8 mouse cellular contexts compared by ENCODE assay signal in the genomic region with DNA sequence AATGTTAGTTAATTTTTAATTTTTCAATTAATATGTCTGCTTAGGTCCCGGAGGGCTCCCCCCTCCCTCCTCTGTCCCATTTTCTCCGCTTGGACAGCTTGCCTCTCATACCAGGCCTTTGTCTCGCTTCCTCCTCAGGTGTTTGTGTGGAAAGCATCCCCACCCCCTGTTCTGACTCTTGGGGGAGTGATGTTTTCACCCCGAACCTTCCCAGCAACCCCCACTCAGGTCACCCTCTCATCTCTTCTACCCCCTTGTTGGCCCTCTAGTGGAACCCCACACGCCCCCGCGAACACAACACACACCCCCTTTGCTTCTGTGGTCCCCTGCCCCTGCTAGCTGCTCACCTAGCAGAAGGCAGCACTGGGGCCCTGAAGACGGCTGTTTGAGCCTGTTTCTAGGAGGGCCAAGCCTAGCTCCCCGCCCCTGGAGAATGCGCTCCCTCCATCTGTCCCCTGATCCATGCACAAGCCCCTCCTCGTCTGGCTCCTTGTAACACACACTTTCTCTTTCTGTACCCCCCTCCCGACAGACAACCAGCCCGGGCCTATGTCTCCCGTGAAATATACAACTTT. TPM values are rescaled to one million over a fixed set of nuclear protein-coding genes. Genes with fewer than 3 reads are reported as not detected.
DNase-seq lines count a peak whose midpoint lies in the region; ATAC-seq lines count a peak whose summit lies in the region.

No protein-coding gene starts in this region.

- peak overlapping the region; percentile 79 for H3K4me3 ChIP-seq in heart, embryonic 11.5 days (ENCODE audit: low read depth, low read length)
- H3K4me3 ChIP-seq in hindbrain, embryonic 11.5 days (ENCODE audit: low read depth, low read length): peak overlapping the region; percentile 99
- H3K4me3 ChIP-seq in stomach, embryonic 14.5 days (ENCODE audit: low read depth, low read length): peak overlapping the region; percentile 90

- peaks cover 5% of the 10 kb centered on the region; the same call in 1 of the 2 replicates for H3K27me3 ChIP-seq in heart, embryonic 11.5 days (ENCODE audit: control insufficient read depth, insufficient read depth, low read length)
- no peaks in the 10 kb centered on the region for H3K27me3 ChIP-seq in hindbrain, embryonic 11.5 days (ENCODE audit: control insufficient read depth, insufficient read depth, low read length)
- H3K27me3 ChIP-seq in stomach, embryonic 14.5 days (ENCODE audit: control insufficient read depth, insufficient read depth, low read length): no peaks in the 10 kb centered on the region

- no peak for ATAC-seq in heart, embryonic 11.5 days (replicated peaks; ENCODE audit: insufficient number of reproducible peaks, low FRiP score, low TSS enrichment)
- peak; percentile 34 for ATAC-seq in hindbrain, embryonic 11.5 days (ENCODE audit: low FRiP score)
- peak; percentile 51; the same call in 1 of the 2 replicates for ATAC-seq in stomach, embryonic 14.5 days (ENCODE audit: insufficient number of reproducible peaks, insufficient read depth, low FRiP score, low read depth)

- peak overlapping the region; percentile 90 for H3K9ac ChIP-seq in heart, embryonic 11.5 days (ENCODE audit: low read depth, low read length)
- H3K9ac ChIP-seq in hindbrain, embryonic 11.5 days (ENCODE audit: low read depth, low read length): peak overlapping the region; percentile 99
- H3K9ac ChIP-seq in stomach, embryonic 14.5 days (replicated peaks; ENCODE audit: low read depth, low read length): peak overlapping the region; percentile 87

- H3K9me3 ChIP-seq in heart, embryonic 11.5 days (replicated peaks; ENCODE audit: control insufficient read depth, low read length): no peaks in the 10 kb centered on the region
- H3K9me3 ChIP-seq in hindbrain, embryonic 11.5 days (ENCODE audit: control insufficient read depth, low read length): no peaks in the 10 kb centered on the region
- no peaks in the 10 kb centered on the region for H3K9me3 ChIP-seq in stomach, embryonic 14.5 days (ENCODE audit: control insufficient read depth, low read depth, low read length)

- no peak overlapping the region for H3K27ac ChIP-seq in heart, embryonic 11.5 days (ENCODE audit: low read depth, low read length)
- peak overlapping the region; percentile 77 for H3K27ac ChIP-seq in hindbrain, embryonic 11.5 days (ENCODE audit: low read depth, low read length)
- H3K27ac ChIP-seq in stomach, embryonic 14.5 days (ENCODE audit: low read length): peak overlapping the region; percentile 64; the same call in 1 of the 2 replicates

- 37% methylated on average over 14 of the region's 14 CpGs for WGBS in heart, embryonic 11.5 days (ENCODE audit: insufficient replicate concordance)
- WGBS in hindbrain, embryonic 11.5 days: 21% methylated on average over 14 of the region's 14 CpGs
- 16% methylated on average over 14 of the region's 14 CpGs for WGBS in stomach, embryonic 14.5 days

- H3K4me2 ChIP-seq in heart, embryonic 11.5 days: peak overlapping the region; percentile 98
- peak overlapping the region; percentile 78 for H3K4me2 ChIP-seq in hindbrain, embryonic 11.5 days (replicated peaks; ENCODE audit: low read depth, low read length)
- H3K4me2 ChIP-seq in stomach, embryonic 14.5 days (replicated peaks; ENCODE audit: low read depth, low read length): peak overlapping the region; percentile 68

- H3K4me1 ChIP-seq in heart, embryonic 11.5 days (ENCODE audit: control insufficient read depth, insufficient read depth, low read length): peaks cover 7% of the 10 kb centered on the region
- peaks cover 4% of the 10 kb centered on the region for H3K4me1 ChIP-seq in hindbrain, embryonic 11.5 days (replicated peaks; ENCODE audit: control insufficient read depth, insufficient read depth, low read length)
- peaks cover 13% of the 10 kb centered on the region for H3K4me1 ChIP-seq in stomach, embryonic 14.5 days (ENCODE audit: control insufficient read depth, insufficient read depth, low read length)

- DNase-seq in heart, adult 11 months: no peak
- DNase-seq in cerebellum, postnatal 36 days: peak; percentile 21 to 35
- DNase-seq in hindbrain, embryonic 11.5 days (ENCODE audit: low spot score): peak; percentile 54
- DNase-seq in layer of hippocampus, adult 8-10 months (ENCODE audit: low spot score in 2 of 2): peak; percentile 47 to 52
- peak; percentile 13 for DNase-seq in lung, postnatal 25 days (ENCODE audit: low spot score)
- DNase-seq in spleen, adult 18-20 months: no peak

- H3K36me3 ChIP-seq in heart, embryonic 11.5 days (ENCODE audit: control insufficient read depth, insufficient read depth, low read length): no peaks in the 10 kb centered on the region
- H3K36me3 ChIP-seq in hindbrain, embryonic 11.5 days (ENCODE audit: control insufficient read depth, insufficient read depth, low read length): no peaks in the 10 kb centered on the region
- peaks cover 10% of the 10 kb centered on the region; the same call in 1 of the 2 replicates for H3K36me3 ChIP-seq in stomach, embryonic 14.5 days (ENCODE audit: control insufficient read depth, insufficient read depth, low read length)

RNA-seq across cellular contexts. Expression of a gene that starts 1.0 kb away (rescaled TPM):
- polyA plus RNA-seq in heart, embryonic 11.5 days (2014; fragmentation: Nextera tagmentation; extraction: Ambion mirVana): 2.0 and 2.6 TPM in 2 replicates
- polyA plus RNA-seq in hindbrain, embryonic 11.5 days (2014; fragmentation: Nextera tagmentation; extraction: Ambion mirVana): 10.4 and 12.0 TPM in 2 replicates
- total RNA-seq in layer of hippocampus, adult 8-10 months (2022): 10 to 100 TPM; 26.0 to 29.5 (median 28.7) TPM
- polyA plus RNA-seq in stomach, embryonic 14.5 days (2014; fragmentation: Nextera tagmentation; extraction: Ambion mirVana): 7.2 and 7.7 TPM in 2 replicates

RNA-seq across cellular contexts. Expression of a gene that starts 12.3 kb away (rescaled TPM):
- polyA plus RNA-seq in heart, embryonic 11.5 days (2014; fragmentation: Nextera tagmentation; extraction: Ambion mirVana): 74.8 and 78.3 TPM in 2 replicates
- 113 and 118 TPM in 2 replicates for polyA plus RNA-seq in hindbrain, embryonic 11.5 days (2014; fragmentation: Nextera tagmentation; extraction: Ambion mirVana)
- 10 to 100 TPM; 46.6 to 64.1 (median 52.9) TPM for total RNA-seq in layer of hippocampus, adult 8-10 months (2022)
- polyA plus RNA-seq in stomach, embryonic 14.5 days (2014; fragmentation: Nextera tagmentation; extraction: Ambion mirVana): 95.2 and 99.0 TPM in 2 replicates

RNA-seq across cellular contexts. Expression of a gene that starts 12.7 kb away (rescaled TPM):
- polyA plus RNA-seq in heart, embryonic 11.5 days (2014; fragmentation: Nextera tagmentation; extraction: Ambion mirVana): 0.54 and 1.2 TPM in 2 replicates
- 1.2 and 1.6 TPM in 2 replicates for polyA plus RNA-seq in hindbrain, embryonic 11.5 days (2014; fragmentation: Nextera tagmentation; extraction: Ambion mirVana)
- 10 to 100 TPM in 2 of 4 experiments, 1 to 10 TPM in 2; 4.5 to 17.6 (median 11.8) TPM for total RNA-seq in layer of hippocampus, adult 8-10 months (2022)
- polyA plus RNA-seq in stomach, embryonic 14.5 days (2014; fragmentation: Nextera tagmentation; extraction: Ambion mirVana): 2.7 and 3.6 TPM in 2 replicates

RNA-seq across cellular contexts. Expression of a gene that starts 13.0 kb away (rescaled TPM):
- polyA plus RNA-seq in heart, embryonic 11.5 days (2014; fragmentation: Nextera tagmentation; extraction: Ambion mirVana): 29.2 and 30.9 TPM in 2 replicates
- 26.2 and 29.2 TPM in 2 replicates for polyA plus RNA-seq in hindbrain, embryonic 11.5 days (2014; fragmentation: Nextera tagmentation; extraction: Ambion mirVana)
- 10 to 100 TPM; 36.5 to 43.4 (median 38.6) TPM for total RNA-seq in layer of hippocampus, adult 8-10 months (2022)
- 34.8 and 34.9 TPM in 2 replicates for polyA plus RNA-seq in stomach, embryonic 14.5 days (2014; fragmentation: Nextera tagmentation; extraction: Ambion mirVana)

RNA-seq across cellular contexts. Expression of a gene that starts 53.7 kb away (rescaled TPM):
- 10.4 and 13.4 TPM in 2 replicates for polyA plus RNA-seq in heart, embryonic 11.5 days (2014; fragmentation: Nextera tagmentation; extraction: Ambion mirVana)
- polyA plus RNA-seq in hindbrain, embryonic 11.5 days (2014; fragmentation: Nextera tagmentation; extraction: Ambion mirVana): 21.8 and 24.0 TPM in 2 replicates
- 10 to 100 TPM; 84.7 to 93.8 (median 89.2) TPM for total RNA-seq in layer of hippocampus, adult 8-10 months (2022)
- polyA plus RNA-seq in stomach, embryonic 14.5 days (2014; fragmentation: Nextera tagmentation; extraction: Ambion mirVana): 17.4 and 17.7 TPM in 2 replicates

Comparison
In these comparisons a context has a peak if more than half of its experiments do, and no peak if none do; other contexts are left out.
1. DNase-seq: peak in cerebellum, postnatal 36 days (2 of 2), hindbrain, embryonic 11.5 days (single experiment), layer of hippocampus, adult 8-10 months (2 of 2) and lung, postnatal 25 days (single experiment); none in heart, adult 11 months (single experiment) and spleen, adult 18-20 months (0 of 2).
2. Peak in every context shown above with its lines, with median percentiles within 50 percentile points of each other: H3K4me2 ChIP-seq, H3K4me3 ChIP-seq and H3K9ac ChIP-seq.